Mouse (Mus musculus): ENCODE measurements at regions not wholly inside any gene's neighbourhood (a gene's known extent, or its start where the extent isn't known, plus 50 kb on each side); places are given as distances from the start of the nearest gene placed in this dataset.
"Not testable (repeated sequence)": the region's sequence is repeated elsewhere in the genome, so short reads cannot be mapped to it uniquely, and the experiment has no call there.

DNA sequence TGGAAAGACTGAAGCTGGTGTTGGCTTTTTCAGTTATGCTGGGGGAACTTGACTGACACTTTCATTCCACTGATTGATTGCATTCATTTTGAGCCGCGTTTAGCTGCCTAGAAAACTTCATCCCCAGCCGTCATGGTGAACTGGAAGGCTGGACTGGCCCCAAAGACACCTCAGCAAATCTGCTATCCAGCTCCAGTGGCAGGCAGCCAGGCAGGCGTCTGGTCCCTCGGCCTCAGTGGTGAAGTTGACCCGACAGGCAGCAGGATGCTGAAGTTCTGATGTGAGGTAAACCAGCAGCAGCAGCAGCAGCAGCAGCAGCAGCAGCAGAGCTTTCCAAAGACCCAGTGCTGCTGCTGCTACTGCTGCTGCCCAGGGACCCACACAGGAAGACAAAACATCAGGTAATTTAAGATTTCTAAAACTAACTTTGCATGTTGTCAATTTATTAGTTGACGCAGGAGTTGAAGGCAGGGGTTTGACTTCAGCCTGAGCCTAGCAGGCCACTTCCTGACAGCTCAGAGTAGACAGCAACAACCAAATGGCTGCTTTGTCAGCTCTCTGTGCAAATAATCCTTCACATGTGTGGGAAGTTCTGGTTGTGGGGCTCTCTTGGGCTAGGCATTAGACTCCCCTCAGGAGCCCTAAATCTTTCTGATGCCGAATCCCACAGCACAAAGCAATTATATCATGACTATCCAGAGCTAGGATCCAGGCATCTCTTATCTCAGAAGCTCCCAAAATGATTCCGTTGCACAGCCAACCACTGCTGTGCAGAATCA lies 200.4 kb upstream of the Nhs start:
- no peak for DNase-seq (ENCODE audit: low spot score in 2 of 2)

- no peak for DNase-seq (ENCODE audit: low spot score in 2 of 2)
Measured at GRCm38 (mm10) chrX:162348341-162348740, 188.8 kb upstream of the Nhs start.

- DNase-seq (ENCODE audit: low spot score in 2 of 2) = no peak
Measured at GRCm38 (mm10) chrX:162347886-162348285, 188.4 kb upstream of the Nhs start.

GRCm38 (mm10) chrX:162345497-162346143 lies 186.1 kb upstream of the Nhs start:
- no peak for DNase-seq (ENCODE audit: low spot score in 2 of 2)

DNA sequence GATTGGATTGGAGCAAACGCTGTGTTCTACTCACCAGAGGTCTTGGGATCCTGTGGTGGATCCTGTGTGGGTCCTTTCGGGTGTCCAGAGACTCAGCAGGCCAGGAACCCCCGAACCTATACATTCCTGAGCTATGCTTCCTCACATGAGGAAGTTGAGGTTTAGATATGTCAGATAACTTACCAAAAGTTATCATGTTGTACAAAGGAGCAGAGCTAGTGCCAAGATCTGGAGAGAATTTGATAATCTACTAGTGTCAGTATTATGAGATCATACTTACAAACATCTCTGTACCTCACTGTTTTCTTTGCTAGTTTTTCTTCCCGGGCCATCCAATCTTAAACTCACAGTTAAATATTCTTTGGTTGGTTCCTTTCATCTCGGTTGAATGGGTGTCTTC lies 172.6 kb upstream of the Nhs start:
- no peak for DNase-seq (ENCODE audit: low spot score in 2 of 2)

DNA sequence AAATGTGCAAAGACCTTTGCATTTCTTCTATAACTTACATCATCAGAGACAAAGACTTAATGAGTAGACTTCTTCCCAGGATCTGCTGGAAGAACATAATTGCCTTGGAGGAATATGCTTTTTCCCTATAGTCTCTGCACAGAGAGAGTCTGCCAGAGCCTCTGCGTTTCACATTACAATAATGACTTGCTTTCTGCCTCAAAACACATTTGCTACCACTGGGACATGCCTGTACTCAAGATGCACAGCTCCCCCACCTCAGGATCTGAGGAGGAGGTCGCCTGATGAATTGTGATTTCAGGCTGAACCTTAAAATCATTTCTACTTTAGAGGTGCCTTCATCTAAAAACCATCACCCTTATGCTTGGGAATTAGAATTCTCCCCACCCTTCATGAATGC lies 148.1 kb upstream of the Nhs start:
- DNase-seq (ENCODE audit: low spot score in 2 of 2) = no peak

DNA sequence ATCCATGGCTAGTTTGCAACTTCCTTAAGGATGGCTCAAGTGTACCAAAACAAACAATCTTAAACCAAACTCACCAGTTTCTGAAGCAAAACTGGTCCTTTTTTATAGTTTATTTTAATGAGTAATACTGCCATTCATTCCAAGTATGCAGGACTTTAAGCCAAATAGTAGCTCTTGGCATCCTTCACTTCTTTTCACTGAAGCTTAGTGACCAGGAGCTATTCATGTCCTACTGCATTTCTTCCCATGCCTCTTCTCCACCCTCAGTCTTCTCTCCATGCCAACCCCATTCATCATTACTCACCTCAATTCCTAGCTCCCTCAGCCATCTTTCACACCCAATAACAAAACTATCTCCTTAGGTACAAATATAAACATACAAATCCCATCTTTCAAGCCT lies 144.6 kb upstream of the Nhs start:
- no peak for DNase-seq (ENCODE audit: low spot score in 2 of 2)

GRCm38 (mm10) chrX:162302788-162303187 lies 143.3 kb upstream of the Nhs start:
- no peak for DNase-seq (ENCODE audit: low spot score in 2 of 2)

DNA sequence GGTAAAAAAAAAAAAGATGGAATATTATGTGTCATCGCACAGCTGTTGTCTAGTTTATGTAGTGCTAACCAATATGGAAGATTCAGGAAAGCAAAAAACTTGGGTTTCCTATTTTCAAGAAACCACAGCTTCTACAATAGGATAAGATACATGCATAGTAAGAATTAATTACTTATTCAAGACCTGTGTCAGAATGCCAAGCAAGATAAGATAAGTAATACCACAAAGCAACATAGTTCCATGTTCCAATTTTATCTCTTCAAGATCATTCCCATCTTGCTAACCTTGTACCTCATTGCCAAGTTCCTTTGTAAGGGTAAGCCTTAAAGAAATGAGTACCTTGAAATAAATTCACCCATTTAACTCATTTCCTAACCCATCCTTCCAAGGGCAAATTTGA lies 131.7 kb upstream of the Nhs start:
- no peak for DNase-seq (ENCODE audit: low spot score in 2 of 2)

GRCm38 (mm10) chrX:162286155-162286554 lies 126.6 kb upstream of the Nhs start:
- not testable (repeated sequence) for DNase-seq (ENCODE audit: low spot score in 2 of 2)

GRCm38 (mm10) chrX:162284252-162284651 lies 124.7 kb upstream of the Nhs start:
- no peak for DNase-seq (ENCODE audit: low spot score in 2 of 2)

DNA sequence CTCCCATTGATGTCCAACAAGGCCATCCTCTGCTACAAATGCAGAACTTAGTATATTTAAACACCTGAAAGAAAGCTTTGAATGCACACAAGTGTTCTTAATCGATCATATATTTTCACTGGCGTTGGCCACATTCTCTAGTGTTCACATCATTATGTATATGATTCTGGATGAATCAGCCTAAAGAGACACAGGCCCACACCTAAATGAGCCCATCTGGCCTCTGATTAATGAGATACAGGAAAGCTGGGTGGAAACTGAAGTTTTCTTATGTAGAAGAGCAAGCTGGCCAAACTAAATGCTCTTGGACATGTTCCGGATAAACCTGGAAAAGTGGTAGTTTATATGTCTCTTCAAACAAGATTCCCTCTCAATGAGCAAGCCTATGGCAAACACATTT lies 123.2 kb upstream of the Nhs start:
- DNase-seq (ENCODE audit: low spot score in 2 of 2) = no peak

- peak in 1 of 2 experiments; percentile 52 for DNase-seq (ENCODE audit: low spot score in 2 of 2)
Measured at GRCm38 (mm10) chrX:162278834-162279708, 119.5 kb upstream of the Nhs start.

- DNase-seq (ENCODE audit: low spot score in 2 of 2) = no peak
Measured at GRCm38 (mm10) chrX:162274581-162274980, 115.1 kb upstream of the Nhs start.

DNA sequence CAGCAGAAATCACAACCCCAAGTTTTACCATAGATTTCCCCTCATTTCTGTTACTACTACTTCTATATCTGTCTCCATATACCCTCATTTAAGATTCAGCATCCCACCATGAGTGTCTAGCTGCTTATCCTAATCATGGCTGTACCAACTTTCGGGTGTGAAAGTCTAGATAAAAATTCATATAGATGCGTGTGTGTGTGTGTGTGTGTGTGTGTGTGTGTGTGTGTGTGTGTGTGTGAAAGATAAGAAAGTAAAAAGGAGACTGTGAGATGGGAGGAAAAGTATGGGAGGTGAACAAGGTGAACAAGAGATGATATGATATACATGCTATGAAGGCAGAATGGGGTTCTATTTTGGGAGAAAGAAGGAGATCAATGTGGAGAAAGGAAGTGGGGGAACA lies 111.7 kb upstream of the Nhs start:
- no peak for DNase-seq (ENCODE audit: low spot score in 2 of 2)

DNA sequence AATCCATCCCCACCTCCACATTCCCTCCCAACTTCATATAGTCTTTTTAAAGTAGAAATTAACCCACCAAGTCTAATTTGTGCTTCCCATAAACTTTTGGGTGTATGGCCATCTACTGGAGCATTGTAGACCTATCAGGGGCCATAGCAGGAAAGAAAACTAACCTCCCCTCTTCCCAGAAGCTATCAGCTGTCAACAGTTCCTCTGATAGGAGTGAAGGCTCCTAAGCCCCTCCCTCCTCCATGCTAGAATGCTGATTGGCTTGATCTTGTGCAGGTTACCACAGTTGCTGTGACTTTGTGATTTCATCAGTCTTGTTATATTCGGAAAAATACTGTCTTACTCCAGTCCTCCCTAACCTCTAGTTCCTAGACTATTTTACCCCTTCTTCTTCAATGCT lies 109.4 kb upstream of the Nhs start:
- DNase-seq (ENCODE audit: low spot score in 2 of 2) = no peak

DNA sequence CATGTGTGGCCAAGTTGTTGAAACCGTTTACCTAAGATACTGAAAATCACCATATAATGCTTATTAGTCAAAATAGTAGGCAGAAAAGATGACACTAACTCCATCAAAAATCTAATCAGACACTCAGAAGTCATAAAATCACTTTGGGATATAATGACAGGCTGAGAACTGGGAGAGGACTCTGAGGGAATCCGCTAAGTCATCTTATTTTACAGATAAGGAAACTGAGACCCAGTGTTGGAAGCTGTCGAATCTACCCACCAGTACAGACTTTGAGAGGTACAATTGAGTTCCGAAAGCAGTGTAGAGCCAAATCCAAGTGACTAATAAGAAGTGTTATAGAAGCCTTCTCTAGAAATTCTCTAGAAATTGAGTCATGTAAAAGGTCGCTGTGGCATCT lies 108.6 kb upstream of the Nhs start:
- DNase-seq (ENCODE audit: low spot score in 2 of 2) = no peak

DNA sequence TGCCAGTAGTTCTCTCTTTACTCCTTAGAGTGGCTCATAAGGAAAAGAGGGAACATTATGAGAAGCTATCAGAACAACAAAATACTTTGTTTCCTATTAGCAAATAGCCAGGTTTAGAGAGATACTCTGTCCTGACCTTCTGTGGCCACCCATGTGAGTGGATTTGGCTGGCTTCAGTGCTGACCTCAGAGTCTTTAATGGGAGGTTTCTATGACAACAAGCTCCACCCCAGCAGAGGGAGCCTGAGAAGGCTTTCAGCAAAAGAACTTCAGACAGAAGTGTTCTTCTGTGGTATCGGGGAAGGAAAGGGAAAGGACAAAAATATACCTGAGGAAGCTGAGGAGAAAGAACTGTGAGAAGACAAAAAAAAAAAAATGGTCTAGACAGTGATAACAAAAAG lies 108.1 kb upstream of the Nhs start:
- DNase-seq (ENCODE audit: low spot score in 2 of 2) = no peak

DNA sequence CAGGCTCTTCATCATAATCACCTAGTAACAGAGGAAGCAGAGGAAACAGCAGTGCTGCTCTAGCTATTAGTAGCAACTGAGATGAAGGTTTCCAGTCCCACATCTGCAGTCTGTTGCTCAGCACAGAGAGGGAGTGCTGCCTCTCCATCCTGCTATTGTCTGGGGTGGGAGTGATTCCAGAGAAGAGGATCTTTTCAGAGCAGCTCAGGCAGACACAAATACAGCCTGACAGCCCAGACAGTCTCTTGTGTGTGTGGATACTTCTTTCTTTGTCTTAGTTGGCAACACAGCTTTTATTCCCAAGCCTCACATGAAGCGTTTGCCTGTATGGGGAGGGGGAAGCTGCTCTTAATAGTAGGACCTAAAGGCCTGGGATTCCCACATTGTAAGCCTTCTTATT lies 107.2 kb upstream of the Nhs start:
- no peak for DNase-seq (ENCODE audit: low spot score in 2 of 2)

DNA sequence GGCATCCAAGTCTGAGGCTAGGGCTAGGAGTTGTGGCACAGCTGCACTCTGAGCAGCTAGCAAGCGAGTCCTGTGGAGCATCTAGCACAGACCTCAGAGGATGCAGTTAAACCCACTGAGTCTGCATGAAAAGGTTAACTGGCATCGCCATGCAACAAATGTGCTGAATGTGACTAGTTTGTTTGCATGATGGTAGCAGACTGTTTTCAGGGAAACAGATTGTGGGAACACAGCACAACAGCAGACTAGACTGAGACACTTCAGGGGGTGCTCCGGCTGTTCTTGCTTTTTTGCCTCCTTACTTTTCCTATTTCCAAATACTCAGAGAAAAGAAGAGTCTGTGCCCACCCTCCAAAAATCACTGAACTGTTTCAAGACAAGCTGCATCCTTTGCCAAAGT lies 97.9 kb upstream of the Nhs start:
- DNase-seq (ENCODE audit: low spot score in 2 of 2) = no peak

- no peak for DNase-seq (ENCODE audit: low spot score in 2 of 2)
Measured at GRCm38 (mm10) chrX:162255873-162256272, 96.3 kb upstream of the Nhs start.

DNA sequence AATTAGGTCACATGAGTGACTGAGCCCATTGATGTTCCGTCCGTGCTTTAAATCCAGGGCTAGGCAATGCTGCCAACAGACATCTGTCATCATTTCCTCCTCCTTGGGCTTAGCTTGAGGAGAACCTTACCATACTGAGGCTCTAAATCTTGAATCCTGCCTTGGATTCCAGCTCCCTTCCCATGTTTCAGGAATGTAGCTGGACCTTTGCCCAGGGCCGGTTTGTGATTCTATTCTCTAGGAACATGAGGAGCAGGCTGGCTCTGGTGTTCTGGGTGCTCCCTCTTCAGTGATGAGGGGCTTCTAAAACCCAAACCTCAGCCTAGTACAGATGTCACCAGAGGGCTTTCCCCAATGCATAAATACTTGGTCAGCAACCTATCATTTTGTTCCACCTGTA lies 81.8 kb upstream of the Nhs start:
- DNase-seq (ENCODE audit: low spot score in 2 of 2) = no peak

DNA sequence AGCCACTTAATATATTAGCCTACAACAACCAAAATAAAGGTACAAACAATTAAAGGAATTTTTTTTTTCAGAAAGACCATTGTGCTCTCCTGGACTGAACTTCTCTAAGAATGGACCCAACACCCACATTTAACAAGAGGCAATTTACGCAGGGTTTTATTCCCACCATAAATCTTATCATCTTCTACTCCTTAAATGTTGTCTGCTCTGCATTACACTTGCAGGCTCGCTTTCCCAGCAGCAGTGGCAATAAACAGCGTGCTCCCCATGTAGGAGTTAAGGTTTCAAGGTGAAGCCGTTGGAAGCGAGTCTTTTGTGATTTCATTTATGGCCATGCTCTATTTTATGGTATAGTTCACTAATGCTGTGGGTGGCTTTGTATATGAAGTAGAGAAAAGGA lies 76.0 kb upstream of the Nhs start:
- no peak for DNase-seq (ENCODE audit: low spot score in 2 of 2)

Measured in frontal cortex, postnatal 14 days (tissue).